Mouse (Mus musculus) layer of hippocampus, adult 11-12 months (tissue): ENCODE results near the gene Arap1.

ENCODE experiments used
- DNase-seq: peaks from one replicate; pipeline ENCODE4 v3.0.0; 2022; ENCODE audit warnings: low spot score

The Arap1 gene

GRCm38 (mm10) chr7:101362791-101363191 is 14.9 kb downstream of the Arap1 start:
- DNase-seq, result no peak

GRCm38 (mm10) chr7:101363914-101364313 is 16.0 kb downstream of the Arap1 start:
- no peak for DNase-seq

DNA sequence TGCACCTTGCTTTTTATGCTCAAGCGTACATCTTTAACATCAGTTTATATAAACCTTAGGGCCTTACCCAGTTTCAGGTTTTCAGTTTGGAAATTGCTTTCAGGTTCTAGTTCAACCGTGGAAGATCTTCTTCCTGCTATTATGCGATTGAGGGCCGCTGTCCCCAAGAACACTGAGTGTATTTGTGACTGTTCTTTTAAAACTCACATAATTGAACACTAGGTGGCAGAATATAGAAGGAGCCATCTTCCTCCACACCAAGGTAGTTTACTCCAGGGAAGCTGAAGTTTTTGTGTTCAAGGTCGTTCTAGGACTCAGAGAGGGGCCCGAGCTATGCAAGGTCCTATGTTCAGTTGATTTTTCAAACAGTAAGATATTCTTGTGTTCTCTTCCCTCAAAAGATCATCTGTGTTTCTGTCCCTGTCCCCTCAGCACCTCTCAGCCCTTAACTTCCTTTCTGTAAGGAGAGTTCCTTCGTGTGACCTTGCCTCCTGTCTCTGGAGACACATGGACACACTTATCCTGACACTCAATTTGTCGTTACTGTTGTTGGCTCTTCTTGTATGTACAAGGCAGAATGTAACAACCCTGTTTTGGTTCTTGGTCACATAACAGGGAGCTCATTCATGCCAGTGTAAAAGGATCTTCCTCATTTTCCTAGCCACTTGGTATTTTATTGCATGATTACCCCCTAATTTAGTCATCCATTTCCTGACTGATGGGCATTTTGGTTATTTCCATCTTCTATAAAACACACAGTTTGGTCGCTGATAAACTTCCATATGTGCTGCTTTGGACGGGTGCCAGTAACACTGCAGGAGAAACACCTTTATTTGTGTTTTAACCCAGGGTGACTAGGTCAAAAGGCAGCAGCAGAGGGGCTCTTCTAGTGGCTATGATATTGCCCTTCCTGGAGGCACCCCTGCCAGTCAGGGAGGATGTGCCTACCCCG is 20.3 kb downstream of the Arap1 start:
- no peak for DNase-seq

DNA sequence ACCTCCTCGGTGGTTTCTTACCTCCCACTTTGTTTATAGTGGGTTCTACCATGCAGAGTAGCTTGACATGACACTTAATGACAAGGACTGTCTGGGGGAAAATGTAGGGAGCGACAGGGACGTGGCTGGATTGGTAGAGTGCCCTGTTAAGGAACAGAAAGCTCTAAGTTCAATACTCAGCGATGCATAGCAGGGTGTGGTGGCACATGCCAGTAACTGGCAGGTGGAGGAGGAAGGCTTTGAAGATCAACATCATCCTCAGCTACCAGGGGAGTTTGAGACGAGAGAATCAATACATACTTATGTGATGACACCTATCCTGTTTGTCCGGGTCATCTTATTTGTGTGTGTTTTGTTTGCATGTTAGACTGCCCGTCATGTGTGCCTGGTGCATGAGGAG is 21.8 kb downstream of the Arap1 start:
- no peak for DNase-seq

DNA sequence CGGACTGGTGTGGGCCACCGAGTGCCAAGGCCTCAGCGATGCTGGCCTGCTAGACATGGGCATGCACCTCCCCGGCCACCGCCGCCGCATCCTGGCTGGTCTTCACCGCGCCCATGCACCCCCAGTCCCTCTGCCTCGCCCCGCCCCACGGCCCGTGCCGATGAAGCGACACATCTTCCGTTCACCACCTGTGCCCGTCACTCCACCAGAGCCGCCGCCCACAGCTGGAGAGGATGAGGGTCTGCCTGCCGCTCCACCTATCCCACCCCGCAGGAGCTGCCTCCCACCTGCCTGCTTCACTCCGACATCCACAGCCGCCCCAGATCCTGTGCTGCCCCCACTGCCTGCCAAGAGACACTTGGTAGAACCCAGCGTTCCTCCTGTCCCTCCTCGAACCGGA is 25.2 kb downstream of the Arap1 start:
- DNase-seq, result no peak

- peak; percentile 71 for DNase-seq
These were observed 26.3 kb downstream of the Arap1 start for GRCm38 (mm10) chr7:101374155-101374554.

- DNase-seq, result no peak
These were observed 29.0 kb downstream of the Arap1 start for GRCm38 (mm10) chr7:101376701-101377340.

- no peak for DNase-seq
These were observed 29.9 kb downstream of the Arap1 start for GRCm38 (mm10) chr7:101377741-101378262.

DNA sequence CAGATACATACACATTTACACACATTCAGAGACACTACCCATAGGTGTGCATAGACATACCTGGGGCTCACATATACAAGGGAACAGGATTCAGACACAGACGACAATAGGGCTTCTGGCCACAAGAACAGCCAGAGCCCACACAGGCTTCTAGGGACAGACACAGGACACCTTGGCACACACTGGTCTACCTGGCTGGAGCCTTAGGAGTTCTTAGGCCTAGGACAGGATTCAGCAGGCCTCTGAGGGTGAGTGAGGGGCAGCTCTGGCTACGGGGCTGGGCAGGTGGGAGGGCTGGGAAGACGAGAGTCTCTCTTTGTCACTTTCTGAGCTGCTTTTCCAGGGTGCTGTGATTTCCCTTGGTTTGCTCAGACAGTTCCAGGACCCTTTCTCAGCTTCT is 30.4 kb downstream of the Arap1 start:
- no peak for DNase-seq

GRCm38 (mm10) chr7:101378796-101379465 is 31.1 kb downstream of the Arap1 start:
- DNase-seq, result no peak

GRCm38 (mm10) chr7:101379732-101380131 is 31.9 kb downstream of the Arap1 start:
- DNase-seq, result no peak

DNA sequence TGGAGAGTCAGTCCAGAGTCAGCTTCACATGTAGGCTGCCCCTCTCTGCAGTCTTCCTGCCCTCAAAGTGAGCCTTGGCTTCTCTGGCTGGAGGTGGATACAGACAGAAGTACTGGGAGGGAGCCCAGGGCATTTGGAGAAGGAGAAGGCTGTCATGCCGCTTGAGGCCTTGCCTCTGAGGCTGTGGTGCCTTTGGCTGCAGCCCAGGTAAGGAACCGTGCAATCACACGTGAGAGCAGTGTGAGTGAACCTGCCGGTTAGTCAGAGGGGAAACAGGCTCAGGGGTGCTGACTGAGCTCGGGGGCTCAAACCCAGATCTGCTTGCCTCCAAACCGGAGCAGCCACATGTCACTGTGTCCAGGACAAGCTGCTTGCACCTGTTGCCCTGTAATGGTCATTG is 33.6 kb downstream of the Arap1 start:
- DNase-seq, result no peak

DNA sequence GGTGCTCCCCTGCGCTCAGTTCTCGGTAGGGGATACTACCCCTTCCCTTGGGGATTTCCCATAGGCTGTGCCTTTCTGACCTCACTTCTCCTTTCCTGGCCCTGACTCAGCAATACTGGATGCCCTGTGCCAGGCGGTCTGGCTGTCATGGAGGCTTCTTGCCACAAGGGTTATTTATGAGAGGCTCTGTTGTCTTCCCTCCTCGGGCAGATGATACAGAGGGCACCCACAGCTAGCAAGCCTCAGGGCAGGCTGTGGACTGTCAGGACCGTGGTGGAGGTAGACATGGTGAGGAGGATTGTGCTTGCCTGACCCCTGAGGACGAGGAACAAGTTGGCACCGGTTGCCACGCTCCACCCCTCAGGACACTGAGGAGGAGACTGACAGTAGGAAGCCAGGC is 34.5 kb downstream of the Arap1 start:
- DNase-seq, result peak; percentile 70

- DNase-seq, result peak; percentile 56
These were observed 35.9 kb downstream of the Arap1 start for GRCm38 (mm10) chr7:101383756-101384155.

DNA sequence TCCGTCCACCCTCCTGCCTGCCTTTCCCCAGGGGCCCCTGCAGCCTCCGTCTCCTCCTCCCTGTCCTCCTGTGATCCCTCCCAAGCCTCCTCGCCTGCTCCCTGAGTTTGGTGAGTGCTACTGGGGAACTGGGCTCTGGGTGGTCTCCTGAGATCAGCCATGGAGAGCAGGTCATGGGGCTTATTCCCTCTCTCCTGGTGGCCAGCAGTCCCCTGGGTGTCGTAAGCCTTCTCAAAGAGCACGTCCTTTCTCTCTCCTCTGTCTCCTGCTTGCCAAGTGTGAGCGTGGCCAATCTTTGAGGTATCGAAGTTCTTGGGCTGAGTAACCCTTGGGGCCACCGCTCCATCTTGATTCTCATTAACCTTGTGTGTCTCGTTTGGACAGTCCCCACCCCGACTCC is 37.1 kb downstream of the Arap1 start:
- no peak for DNase-seq

DNA sequence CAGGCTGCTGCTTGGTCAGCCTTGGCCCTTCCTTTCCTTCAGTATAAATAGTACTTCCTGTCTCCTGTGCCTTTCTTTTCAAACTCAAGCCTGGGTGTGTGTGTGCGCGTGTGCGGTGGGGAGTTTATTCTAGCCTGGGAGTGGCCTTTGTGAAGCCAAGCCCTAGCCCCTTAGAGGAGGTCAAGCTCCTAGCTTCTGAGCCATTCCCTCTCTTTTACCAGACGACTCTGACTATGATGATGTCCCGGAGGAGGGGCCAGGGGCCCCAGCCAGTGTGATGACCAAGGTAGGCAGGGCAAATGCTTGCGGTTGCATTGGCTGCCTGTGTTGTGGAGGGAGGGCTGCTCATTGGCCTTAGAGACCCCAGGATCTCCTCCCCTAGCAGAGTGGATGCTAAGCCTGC is 37.5 kb downstream of the Arap1 start:
- DNase-seq, result no peak

DNA sequence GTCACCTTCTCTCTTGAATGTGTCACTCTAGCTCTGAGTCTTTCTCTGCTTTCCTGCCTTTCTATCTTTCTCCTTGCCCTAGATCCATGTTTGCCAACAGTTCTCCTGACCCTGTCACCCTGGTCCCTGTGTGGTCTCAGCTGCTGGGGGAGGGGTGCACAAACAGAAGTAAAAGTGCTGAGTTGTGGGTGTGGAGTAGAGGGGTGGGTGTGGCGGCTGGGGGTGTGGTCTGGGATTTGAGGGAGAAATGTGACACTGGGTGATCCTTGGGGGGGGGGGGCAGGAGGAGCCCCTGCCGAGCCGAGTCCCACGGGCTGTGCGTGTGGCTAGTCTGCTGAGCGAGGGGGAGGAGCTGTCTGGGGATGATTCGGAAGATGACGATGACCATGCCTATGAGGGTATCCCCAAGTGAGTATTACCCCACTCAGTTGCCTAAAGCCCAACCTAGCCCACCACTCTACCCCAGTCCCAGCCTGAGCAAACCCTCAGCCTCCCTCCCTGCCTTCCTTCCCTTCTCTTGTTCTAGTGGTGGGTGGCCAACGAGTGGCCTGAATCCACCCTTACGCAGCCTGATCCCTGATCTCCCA is 38.1 kb downstream of the Arap1 start:
- DNase-seq, result no peak

- DNase-seq, result no peak
These were observed 41.4 kb downstream of the Arap1 start for GRCm38 (mm10) chr7:101389256-101389655.

DNA sequence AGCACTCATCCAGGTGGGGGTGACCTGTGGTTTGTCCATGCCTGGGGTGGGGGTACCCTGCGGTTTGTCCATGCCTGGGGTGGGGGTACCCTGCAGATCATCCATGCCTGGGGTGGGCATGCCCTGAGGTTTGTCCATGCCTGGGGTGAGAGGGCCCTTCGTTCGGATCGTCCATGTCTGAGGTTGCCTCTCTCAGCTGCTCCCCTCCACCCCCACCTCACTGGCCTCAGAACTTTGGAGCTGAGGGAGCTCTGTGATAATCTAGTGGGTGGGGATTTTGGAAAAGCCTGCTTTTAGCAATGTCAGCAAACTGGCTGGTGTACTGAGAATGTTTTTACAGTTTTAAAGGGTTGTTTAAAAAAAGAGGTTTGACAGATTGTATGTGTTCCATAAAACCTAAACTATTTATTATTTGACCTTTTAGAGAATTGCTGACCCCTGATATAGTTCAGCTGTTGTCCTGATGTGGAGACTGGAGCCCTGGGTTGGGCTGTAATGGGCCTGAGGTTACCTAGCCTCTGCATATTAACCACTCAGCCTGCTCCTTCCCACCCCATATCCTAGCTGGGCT is 44.1 kb downstream of the Arap1 start:
- DNase-seq, result no peak

DNA sequence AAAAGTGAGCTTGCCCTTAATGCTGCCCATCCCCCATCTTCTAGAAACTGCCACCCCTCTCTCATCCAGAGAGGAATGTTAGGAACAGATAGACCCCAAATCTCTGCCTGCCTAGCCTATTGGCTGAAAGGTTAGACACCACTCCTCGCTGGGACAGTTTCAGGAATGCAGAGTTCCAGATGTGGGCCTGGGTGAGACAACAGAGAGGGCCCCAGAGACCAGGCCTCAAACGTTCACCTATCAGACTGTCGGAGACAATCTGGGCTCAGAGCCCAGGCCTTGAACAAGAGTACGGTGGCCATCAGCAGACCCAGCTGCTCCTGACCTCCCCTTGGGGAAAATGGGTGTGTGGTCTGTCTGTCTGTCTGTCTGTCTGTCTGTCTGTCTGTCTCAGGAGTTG is 45.1 kb downstream of the Arap1 start:
- no peak for DNase-seq

DNA sequence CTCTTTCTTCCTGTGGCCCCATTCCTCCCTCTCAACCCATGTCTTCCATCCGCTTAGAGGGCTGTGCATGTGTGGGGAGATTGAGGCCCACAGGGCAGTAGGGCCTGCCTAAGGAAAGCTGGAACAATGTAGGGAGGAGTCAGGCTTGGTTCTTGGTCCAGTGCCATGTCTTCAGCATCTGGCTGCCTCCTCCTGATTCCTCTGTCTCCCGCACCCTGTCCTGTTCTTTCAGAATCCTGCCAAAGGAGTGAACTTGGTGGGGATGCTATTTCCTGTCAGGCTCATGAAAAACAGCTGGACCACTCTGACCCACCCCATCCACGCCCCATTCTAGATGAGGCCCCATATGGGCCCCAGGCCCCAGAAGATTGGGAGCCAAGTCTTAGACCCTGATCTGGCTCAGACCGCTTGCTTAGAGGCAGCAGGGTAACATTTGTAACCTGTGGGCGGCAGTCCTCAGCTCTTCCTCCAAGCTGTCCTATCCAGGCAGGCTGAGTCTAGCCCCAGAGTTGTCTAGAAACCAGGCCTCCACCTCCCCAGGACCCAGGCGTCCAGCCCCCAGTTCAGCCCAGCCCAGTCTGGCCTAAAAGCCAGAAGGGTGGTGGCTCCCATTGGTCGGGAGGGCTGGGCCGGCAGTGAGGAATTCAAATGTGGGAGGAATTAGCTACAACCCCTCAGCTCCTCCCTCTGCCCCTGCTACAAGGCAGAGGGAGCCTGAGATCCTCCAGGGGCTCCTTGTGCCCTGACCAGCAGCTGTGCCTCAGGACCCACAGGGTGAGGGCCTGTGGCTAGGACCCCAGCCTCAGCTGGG is 46.0 kb downstream of the Arap1 start:
- no peak for DNase-seq
